In genomic region chr5:136625176-136625991, GRCm38 (mm10) we compare ENCODE assay signal across 21 mouse cellular contexts. TPM values are rescaled to one million over a fixed set of nuclear protein-coding genes. Genes with fewer than 3 reads are reported as not detected.
DNase-seq lines count a peak whose midpoint lies in the region; ATAC-seq lines count a peak whose summit lies in the region.
"Had no signal": no experiment of that assay in that cellular context is flagged by ENCODE, and none has a peak within 500 bp of the region (broad histone marks: within the 10 kb centered on the region; RNA-seq: fewer than 3 reads in every experiment).

No protein-coding gene starts in this region.

- no peak for ATAC-seq in heart, embryonic 15.5 days (replicated peaks; ENCODE audit: insufficient number of reproducible peaks, insufficient read depth, low FRiP score, low read depth)
- ATAC-seq: intestine, postnatal 0 days; Patski had no signal

- WGBS in heart, embryonic 15.5 days, result 36% methylated on average over 13 of the region's 13 CpGs
- 44% methylated on average over 13 of the region's 13 CpGs for WGBS in heart, embryonic 10.5 days

- H3K4me3 ChIP-seq in heart, embryonic 15.5 days, result no peak overlapping the region
- H3K4me3 ChIP-seq in heart, embryonic 10.5 days, result no peak overlapping the region
- H3K4me3 ChIP-seq: embryonic facial prominence, embryonic 12.5 days; heart, embryonic 12.5 days; hindbrain, embryonic 13.5 days; neural tube, embryonic 13.5 days had no signal

- no peaks in the 10 kb centered on the region for H3K9me3 ChIP-seq in heart, embryonic 15.5 days (replicated peaks)
- no peaks in the 10 kb centered on the region for H3K9me3 ChIP-seq in heart, embryonic 10.5 days
- H3K9me3 ChIP-seq: embryonic facial prominence, embryonic 12.5 days; heart, embryonic 12.5 days; hindbrain, embryonic 13.5 days; neural tube, embryonic 13.5 days had no signal

- DNase-seq in heart, embryonic 10.5 days (ENCODE audit: low spot score), result no peak
- DNase-seq in spleen, postnatal 36 days (ENCODE audit: low spot score in 2 of 2), result peak; percentile 54
- DNase-seq in spleen, adult 18-20 months, result no peak
- DNase-seq in thymus, adult 18-20 months, result peak; percentile 55 to 73
- no peak for DNase-seq in right cerebral cortex, postnatal 36 days (ENCODE audit: low spot score in 2 of 2)
- no peak for DNase-seq in urinary bladder, postnatal 25 days (ENCODE audit: low spot score)
- DNase-seq in layer of hippocampus, postnatal 14 days (ENCODE audit: low spot score in 2 of 2), result no peak
- DNase-seq: cerebellum, adult 11 months; cerebellum, postnatal 25 days; gastrocnemius, postnatal 36 days; retina, postnatal 1 day had no signal

- H3K27me3 ChIP-seq in heart, embryonic 15.5 days, result peaks cover 14% of the 10 kb centered on the region; the same call in 1 of the 2 replicates
- H3K27me3 ChIP-seq in heart, embryonic 10.5 days (ENCODE audit: insufficient read depth, poor library complexity, severe bottlenecking), result peaks cover 44% of the 10 kb centered on the region
- H3K27me3 ChIP-seq: Patski had no signal

- H3K27ac ChIP-seq in heart, embryonic 15.5 days, result 0 out of 2 replicates have a peak overlapping the region, but pooled peaks have one; percentile 20
- no peak overlapping the region for H3K27ac ChIP-seq in heart, embryonic 10.5 days
- H3K27ac ChIP-seq: embryonic facial prominence, embryonic 12.5 days; hindbrain, embryonic 13.5 days; kidney, postnatal 0 days; liver, embryonic 14.5 days; macrophage; neural tube, embryonic 13.5 days had no signal

- H3K36me3 ChIP-seq in heart, embryonic 15.5 days, result no peaks in the 10 kb centered on the region
- no peaks in the 10 kb centered on the region for H3K36me3 ChIP-seq in heart, embryonic 10.5 days
- H3K36me3 ChIP-seq: embryonic facial prominence, embryonic 12.5 days; heart, embryonic 12.5 days; hindbrain, embryonic 13.5 days; neural tube, embryonic 13.5 days had no signal

- H3K4me1 ChIP-seq in heart, embryonic 15.5 days (replicated peaks), result peaks cover 8% of the 10 kb centered on the region
- H3K4me1 ChIP-seq in heart, embryonic 10.5 days, result peaks cover 12% of the 10 kb centered on the region

- H3K9ac ChIP-seq in heart, embryonic 15.5 days, result no peak overlapping the region
- H3K9ac ChIP-seq: embryonic facial prominence, embryonic 12.5 days; heart, embryonic 12.5 days; hindbrain, embryonic 13.5 days; liver, embryonic 14.5 days; neural tube, embryonic 13.5 days had no signal

- no peak overlapping the region for H3K4me2 ChIP-seq in heart, embryonic 15.5 days
- H3K4me2 ChIP-seq: embryonic facial prominence, embryonic 12.5 days; heart, embryonic 12.5 days; hindbrain, embryonic 13.5 days; neural tube, embryonic 13.5 days had no signal

RNA-seq across cellular contexts. Expression of gene Cux1, which starts 58.1 kb away (rescaled TPM):
- polyA plus RNA-seq in heart, embryonic 15.5 days (2015; fragmentation: Nextera tagmentation; extraction: Ambion mirVana), result 71.2 and 82.1 TPM in 2 replicates
- 60.8 and 65.8 TPM in 2 replicates for polyA plus RNA-seq in heart, embryonic 10.5 days (2016; fragmentation: Nextera tagmentation; extraction: Ambion mirVana)
- total RNA-seq in layer of hippocampus, postnatal 14 days (2021), result 10 to 100 TPM; 49.8 to 52.4 TPM

Comparison
In these comparisons a context has a peak if more than half of its experiments do, and no peak if none do; other contexts are left out.
1. DNase-seq: peak in spleen, postnatal 36 days (2 of 2) and thymus, adult 18-20 months (2 of 2); none in heart, embryonic 10.5 days (single experiment), spleen, adult 18-20 months (0 of 2), right cerebral cortex, postnatal 36 days (0 of 2), urinary bladder, postnatal 25 days (single experiment) and layer of hippocampus, postnatal 14 days (0 of 2).